16 mouse cellular contexts compared by ENCODE assay signal in the genomic region with DNA sequence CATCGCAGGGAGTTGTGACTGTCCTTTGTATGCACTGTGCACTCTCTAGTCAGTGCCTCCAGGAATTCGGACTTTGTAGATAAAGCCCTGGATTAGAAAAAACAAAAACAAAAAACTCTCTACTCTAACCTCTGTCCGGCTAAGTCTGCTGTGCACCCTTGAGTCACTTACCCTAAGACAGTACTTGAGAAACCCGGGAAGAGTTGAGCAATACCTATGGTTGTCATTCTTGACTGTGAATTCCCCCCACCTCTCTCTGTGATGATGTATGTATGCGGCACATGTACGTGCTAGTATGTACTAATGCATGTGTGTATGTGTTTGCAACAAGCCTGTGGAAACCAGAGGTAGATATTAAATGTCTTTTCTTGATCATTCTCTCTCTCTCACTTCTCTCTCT.
"Had no signal": no experiment of that assay in that cellular context is flagged by ENCODE, and none has a peak within 500 bp of the region (broad histone marks: within the 10 kb centered on the region; RNA-seq: fewer than 3 reads in every experiment).

No protein-coding gene starts in this region.

- H3K27me3 ChIP-seq: intestine, embryonic 15.5 days; limb, embryonic 12.5 days; midbrain, embryonic 15.5 days; neural tube, embryonic 12.5 days had no signal

- H3K9ac ChIP-seq: intestine, embryonic 15.5 days; limb, embryonic 12.5 days; liver, embryonic 14.5 days; lung, embryonic 14.5 days; midbrain, embryonic 15.5 days; neural tube, embryonic 12.5 days had no signal

- ATAC-seq: intestine, embryonic 15.5 days; midbrain, embryonic 15.5 days had no signal

- H3K36me3 ChIP-seq: intestine, embryonic 15.5 days; limb, embryonic 12.5 days; midbrain, embryonic 15.5 days; neural tube, embryonic 12.5 days had no signal

- H3K4me1 ChIP-seq: midbrain, embryonic 15.5 days; neural tube, embryonic 12.5 days had no signal

- H3K27ac ChIP-seq: intestine, embryonic 15.5 days; layer of hippocampus, adult 2 months; limb, embryonic 12.5 days; liver, embryonic 14.5 days; macrophage; midbrain, embryonic 15.5 days; neural tube, embryonic 12.5 days; stomach, postnatal 0 days had no signal

- DNase-seq: kidney, adult 18-20 months; kidney, postnatal 10 days; kidney, postnatal 4 days; liver; lung, embryonic 14.5 days; lung, postnatal 14 days; retina, postnatal 1 day; thymus, postnatal 4 days had no signal

- H3K4me3 ChIP-seq: intestine, embryonic 15.5 days; layer of hippocampus, adult 2 months; limb, embryonic 12.5 days; midbrain, embryonic 15.5 days; neural tube, embryonic 12.5 days had no signal

- H3K9me3 ChIP-seq: intestine, embryonic 15.5 days; limb, embryonic 12.5 days; midbrain, embryonic 15.5 days; neural tube, embryonic 12.5 days had no signal

- H3K4me2 ChIP-seq: intestine, embryonic 15.5 days; limb, embryonic 12.5 days; lung, embryonic 14.5 days; midbrain, embryonic 15.5 days; neural tube, embryonic 12.5 days had no signal
